Mouse (Mus musculus) lung, postnatal 0 days (tissue): ENCODE measurements at regions not wholly inside any gene's neighbourhood (a gene's known extent, or its start where the extent isn't known, plus 50 kb on each side); places are given as distances from the start of the nearest gene placed in this dataset.

Experiments
- CTCF ChIP-seq: IDR thresholded peaks from 2 replicates; pipeline ENCODE4 v1.5.1; 2016; ENCODE audit warnings: antibody characterized with exemption, mild to moderate bottlenecking
- EP300 ChIP-seq: IDR thresholded peaks from 2 replicates; pipeline ENCODE4 v1.6.1; 2016; ENCODE audit warnings: antibody characterized with exemption, mild to moderate bottlenecking, control low read depth

DNA sequence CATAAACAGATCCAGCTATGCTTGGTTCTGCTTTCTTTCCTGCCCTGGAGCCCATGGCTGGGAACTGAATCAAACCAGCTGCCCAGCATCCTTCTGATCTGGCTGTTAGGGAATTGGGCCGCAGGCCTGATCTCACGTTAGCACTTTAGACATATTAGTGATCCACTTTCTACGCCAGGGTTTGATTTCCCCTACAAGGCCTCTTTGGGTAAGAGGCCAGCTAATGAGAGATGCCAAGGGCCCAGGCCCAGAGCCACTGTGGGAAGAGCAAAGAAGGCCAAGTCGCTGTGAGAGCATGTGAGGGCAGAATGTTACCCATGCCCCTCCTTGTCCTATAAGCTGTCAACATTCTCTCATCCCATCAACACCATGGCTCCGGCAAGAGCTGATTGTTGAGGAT lies 116.3 kb downstream of the Olfm1 start:
- TF ChIP-seq CTCF = no peak
- no peak for TF ChIP-seq EP300
